Mouse (Mus musculus): ENCODE results near the gene Cfap70.

The Cfap70 gene

GRCm38 (mm10) chr14:20379753-20380430 lies 72.1 kb downstream of the Cfap70 start:
- TF ChIP-seq GATA4 (IDR thresholded peaks at IDR 0.05; ENCODE audit: insufficient replicate concordance, low read length): no peak

- no peak for TF ChIP-seq GATA4 (IDR thresholded peaks at IDR 0.05; ENCODE audit: insufficient replicate concordance, low read length)
These were observed 72.9 kb downstream of the Cfap70 start for GRCm38 (mm10) chr14:20379087-20379640.

DNA sequence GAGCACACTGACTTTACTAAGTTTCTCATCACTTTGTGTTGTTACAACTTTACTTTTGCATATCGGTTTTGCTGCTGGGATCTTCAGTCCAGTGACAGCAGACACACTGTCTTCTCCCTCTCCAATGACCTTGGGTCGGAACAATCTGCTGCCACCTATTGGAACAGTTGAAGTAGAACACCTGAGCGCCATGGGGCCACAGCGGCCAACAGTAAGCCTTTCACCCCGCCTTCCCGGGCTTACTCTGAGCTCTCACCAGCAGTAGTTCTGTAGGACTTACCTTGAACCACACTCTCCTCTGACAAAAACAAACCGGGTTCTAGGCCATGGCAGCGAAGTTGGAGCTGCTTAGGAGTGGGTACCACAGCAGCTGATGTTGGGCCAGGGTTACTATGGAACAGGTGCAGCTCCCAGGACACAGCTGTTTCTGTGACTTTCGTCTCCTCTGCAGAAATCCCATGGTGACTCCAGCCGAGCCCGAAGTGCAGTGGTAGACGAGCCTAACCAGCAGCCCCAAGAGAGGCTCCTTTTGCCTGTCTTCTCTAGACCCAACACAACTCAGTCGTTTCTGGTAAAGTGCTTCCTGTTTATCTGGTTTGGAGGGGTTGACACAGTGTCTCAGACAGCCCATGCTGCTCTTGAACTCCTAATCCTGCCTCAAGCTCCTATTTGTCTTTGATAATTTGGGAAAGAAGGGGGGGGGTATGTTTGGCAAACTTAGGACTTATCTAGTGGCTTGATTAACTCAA lies 73.5 kb downstream of the Cfap70 start:
- no peak for TF ChIP-seq GATA4 (IDR thresholded peaks at IDR 0.05; ENCODE audit: insufficient replicate concordance, low read length)

DNA sequence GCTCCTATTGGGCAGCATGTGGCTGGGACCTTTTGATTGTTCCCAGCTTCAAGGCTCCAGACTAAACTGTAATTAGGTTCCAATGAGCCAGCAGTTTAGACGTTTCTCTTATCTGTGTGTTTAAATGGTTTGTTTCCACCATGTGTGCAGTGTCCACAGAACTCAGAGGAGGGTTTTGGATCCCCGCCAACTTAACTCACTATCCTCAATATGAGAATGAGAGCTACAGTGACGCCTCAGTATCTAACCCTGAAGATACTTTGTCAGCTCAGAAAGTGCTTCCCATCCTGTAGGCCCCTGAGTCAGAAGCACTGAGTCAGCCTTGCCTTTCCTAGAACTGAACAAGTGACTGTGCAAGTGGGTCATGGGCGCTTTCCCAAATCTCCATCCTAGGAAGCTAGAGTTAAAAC lies 74.9 kb downstream of the Cfap70 start:
- TF ChIP-seq GATA4 (IDR thresholded peaks at IDR 0.05; ENCODE audit: insufficient replicate concordance, low read length): no peak

GRCm38 (mm10) chr14:20371854-20372253 lies 80.2 kb downstream of the Cfap70 start:
- TF ChIP-seq GATA4 (IDR thresholded peaks at IDR 0.05; ENCODE audit: insufficient replicate concordance, low read length): no peak

DNA sequence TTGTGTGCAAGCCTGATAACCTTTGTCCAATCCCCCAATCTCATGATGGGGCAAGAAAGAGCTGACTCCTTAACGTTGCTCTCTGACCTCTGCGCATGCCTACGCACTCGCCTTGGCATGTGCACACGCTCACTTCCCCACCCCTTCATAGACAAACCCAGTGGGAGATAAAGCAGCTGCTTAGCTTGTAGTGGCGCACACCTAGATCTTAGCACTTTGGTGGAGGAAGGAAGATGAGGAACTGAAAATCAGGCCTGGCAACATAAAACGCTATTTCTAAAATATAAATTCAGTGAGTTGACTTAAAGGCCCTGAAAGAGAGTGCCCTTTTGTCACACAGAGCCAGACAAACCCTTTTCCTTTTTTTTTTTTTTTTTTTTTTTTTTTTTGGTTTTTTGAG lies 81.2 kb downstream of the Cfap70 start:
- no peak for TF ChIP-seq GATA4 (IDR thresholded peaks at IDR 0.05; ENCODE audit: insufficient replicate concordance, low read length)

- no peak for TF ChIP-seq GATA4 (IDR thresholded peaks at IDR 0.05; ENCODE audit: insufficient replicate concordance, low read length)
These were observed 83.8 kb downstream of the Cfap70 start for GRCm38 (mm10) chr14:20368271-20368670.

- TF ChIP-seq GATA4 (IDR thresholded peaks at IDR 0.05; ENCODE audit: insufficient replicate concordance, low read length): no peak
These were observed 88.8 kb downstream of the Cfap70 start for GRCm38 (mm10) chr14:20363230-20363629.

DNA sequence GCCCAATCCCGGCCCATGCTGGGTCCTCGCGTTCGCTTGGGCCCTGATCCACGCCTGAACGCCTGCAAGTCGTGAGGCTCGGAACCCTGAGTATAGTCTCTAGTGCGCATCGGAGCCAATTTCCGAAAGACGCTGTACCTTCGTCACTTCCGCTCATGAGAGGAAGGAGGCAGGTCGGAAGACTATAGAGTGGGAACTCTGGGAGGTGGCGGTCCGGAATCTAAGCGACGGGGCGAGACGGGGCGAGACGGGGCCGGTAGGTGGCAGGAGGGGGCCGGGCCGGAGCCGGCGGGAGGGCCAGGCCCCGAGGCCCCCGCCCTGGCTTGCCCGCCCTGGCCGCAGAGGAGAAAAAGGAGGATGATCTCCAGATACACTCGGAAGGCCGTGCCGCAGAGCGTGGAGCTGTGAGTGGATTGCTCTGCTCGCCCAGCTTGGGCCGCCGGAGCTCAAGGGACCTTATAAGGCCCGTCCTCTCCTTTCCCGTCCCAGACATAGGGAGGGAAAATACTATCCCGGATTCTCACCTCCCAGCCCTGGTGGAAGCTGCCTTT lies 104.0 kb downstream of the Cfap70 start, which contains the start of the genes Ecd and Fam149b:
Gene Ecd, minus strand, starts transcription at position 131 of the 551 bp plus-strand sequence.
Gene Fam149b, plus strand, starts transcription at position 172 of the 551 bp plus-strand sequence.
- peak; percentile 40; the same call in 1 of the 2 replicates for TF ChIP-seq GATA4 (IDR thresholded peaks at IDR 0.05; ENCODE audit: insufficient replicate concordance, low read length)

GRCm38 (mm10) chr14:20347441-20347990 lies 104.5 kb downstream of the Cfap70 start:
- TF ChIP-seq GATA4 (IDR thresholded peaks at IDR 0.05; ENCODE audit: insufficient replicate concordance, low read length): no peak

GRCm38 (mm10) chr14:20345885-20346284 lies 106.1 kb downstream of the Cfap70 start:
- no peak for TF ChIP-seq GATA4 (IDR thresholded peaks at IDR 0.05; ENCODE audit: insufficient replicate concordance, low read length)

All from liver, adult (tissue).